Mouse (Mus musculus) gastrocnemius, postnatal 4 days (tissue): ENCODE data around the gene Slc22a14. TPM values are rescaled to one million over a fixed set of nuclear protein-coding genes. Genes with fewer than 3 reads are reported as not detected.

ENCODE experiments used
- DNase-seq, 2 experiments: peaks; one replicate each; pipeline ENCODE4 v3.0.0; 2021 to 2022; ENCODE audit warnings: low spot score in 2 of 2, mixed read lengths in 2 of 2
- total RNA-seq, 2 experiments: library from RNA; stranded (reverse); gene quantifications; 2 replicates each; pipeline ENCODE4 v1.2.3; 2021

Gene Slc22a14
- total RNA-seq, 2 experiments from 2014 or later: not detected

DNA sequence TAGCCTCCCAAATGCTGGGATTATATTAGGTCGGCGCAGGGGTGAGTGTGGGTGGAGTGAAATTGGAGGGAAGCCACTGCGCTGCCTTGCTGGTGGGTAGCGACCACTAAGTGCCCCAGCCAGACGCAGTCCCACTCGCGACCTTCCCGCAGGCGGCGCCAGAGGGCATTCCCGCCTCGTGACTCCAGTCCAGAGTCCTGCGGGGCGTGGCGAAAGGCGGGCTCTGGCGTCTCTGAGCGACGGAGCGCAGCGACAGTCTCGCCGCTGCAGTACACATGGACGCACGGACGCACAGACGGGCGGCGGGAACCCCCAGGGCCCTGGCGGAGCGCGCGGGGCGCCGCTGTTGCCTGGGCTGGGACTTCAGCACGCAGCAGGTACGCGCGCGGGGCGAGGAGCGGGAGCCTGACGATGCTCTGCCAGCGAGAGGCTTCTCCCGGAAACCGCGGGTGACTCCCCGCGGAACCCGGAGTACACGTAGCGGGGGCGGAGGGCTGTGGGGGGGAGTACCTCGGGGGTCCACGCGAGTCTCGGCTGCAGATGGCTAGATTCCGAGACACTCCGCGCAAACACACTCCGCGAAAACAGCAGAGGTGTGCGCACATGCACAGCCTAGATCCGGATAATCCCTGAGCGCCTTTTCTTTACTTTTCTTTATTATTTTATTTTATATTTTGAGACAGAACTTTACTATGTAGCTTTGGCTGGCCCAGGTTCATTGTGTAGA, 7.9 kb downstream of the Slc22a14 start, which contains the start of gene Xylb:
Gene Xylb (plus strand): TSS at position 51 of the 727 bp plus-strand sequence.
- DNase-seq: peak; percentile 87 to 92

DNA sequence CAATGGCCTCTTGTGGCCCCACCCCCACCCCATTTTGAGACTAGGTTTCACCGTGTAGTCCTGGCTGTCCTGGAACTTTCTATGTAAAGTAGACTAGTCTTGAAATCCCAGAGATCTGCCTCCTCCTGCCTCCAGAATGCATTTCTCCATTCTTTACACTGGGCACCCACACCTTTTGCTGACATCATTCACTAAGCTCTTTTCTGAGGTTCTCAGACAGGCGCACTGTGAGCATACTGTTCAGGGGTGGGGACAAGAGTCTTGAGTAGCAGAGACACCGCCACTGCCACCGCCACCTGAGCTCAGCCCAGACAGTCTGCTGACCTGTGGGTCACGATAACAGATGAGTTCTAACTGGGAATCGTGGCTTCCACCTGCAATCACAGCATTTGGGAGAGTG, 9.4 kb downstream of the Slc22a14 start:
- DNase-seq: no peak

DNA sequence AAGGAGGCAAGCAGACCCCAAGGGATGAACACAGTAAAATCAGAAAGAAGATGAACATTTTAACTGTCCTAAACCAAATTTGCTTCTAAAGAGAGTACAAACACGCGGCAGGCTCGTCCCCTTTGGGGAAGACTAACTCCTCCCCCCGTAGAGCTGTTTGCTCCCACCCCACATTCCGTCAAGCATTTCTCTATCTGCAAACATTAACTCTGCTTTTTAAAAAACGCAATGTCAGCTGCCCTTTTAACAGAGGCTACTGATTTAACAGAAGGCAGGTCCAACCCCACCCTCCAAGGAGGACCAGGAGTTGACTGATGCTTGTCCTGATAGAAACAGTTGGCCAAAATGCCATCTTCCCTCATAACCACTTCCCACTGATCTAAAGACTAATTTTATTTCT, 11.4 kb downstream of the Slc22a14 start:
- DNase-seq: no peak

DNA sequence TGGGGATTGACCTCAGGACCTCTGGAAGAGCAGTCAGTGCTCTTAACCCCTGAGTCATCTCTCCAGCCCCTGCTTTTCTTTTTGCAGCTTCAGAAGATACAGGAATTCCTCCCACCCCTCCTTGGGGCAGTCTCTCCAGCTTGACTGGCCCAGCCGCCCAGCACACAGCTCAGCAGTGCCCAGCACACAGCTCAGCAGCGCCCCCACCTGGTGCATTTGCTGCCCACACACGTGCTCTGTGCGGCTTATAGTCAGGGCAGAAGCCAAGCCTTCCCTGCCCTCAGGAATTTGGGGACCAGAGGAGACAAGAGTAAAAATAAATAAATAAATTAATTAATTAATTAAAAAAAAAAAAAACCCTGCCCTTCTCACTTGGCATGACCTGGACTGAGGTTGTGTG, 13.3 kb downstream of the Slc22a14 start:
- peak; percentile 69 to 83 for DNase-seq

DNA sequence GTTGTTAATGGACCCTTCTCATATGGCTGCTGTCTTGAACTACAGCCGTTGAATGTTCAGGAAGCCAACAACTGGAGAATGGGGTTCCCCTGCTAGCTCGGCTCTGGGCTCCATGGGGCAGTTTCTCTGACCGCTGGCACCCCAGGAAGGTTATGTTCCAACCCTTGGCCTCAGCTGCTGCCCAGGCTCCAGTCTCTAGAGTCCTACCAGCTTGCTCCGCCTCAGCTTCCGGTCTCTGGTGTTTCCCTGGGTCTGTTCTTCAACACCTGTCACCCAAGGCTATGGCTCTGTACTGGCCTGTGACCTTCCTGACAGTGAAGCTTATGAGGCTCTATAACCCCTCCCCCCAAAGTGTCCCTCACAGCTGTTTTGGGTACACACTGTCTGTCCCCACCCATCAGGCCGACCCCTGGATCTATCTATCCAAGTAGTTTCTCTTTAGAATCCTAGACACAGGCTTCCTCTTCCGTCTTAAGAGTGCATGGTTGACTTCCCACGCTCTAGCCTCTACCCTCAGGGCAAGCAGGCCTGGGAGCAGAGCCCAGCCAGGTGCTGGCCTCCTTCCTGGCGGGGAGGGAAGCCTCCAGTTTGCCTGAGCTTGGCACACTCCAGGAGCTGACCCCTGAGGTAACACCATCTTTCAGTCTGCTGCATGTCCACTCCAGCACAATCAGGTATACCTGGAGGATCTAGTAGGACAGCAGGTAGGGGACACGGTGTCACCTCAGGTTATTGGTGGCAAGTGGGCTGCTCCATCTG, 14.2 kb downstream of the Slc22a14 start:
- no peak for DNase-seq

DNA sequence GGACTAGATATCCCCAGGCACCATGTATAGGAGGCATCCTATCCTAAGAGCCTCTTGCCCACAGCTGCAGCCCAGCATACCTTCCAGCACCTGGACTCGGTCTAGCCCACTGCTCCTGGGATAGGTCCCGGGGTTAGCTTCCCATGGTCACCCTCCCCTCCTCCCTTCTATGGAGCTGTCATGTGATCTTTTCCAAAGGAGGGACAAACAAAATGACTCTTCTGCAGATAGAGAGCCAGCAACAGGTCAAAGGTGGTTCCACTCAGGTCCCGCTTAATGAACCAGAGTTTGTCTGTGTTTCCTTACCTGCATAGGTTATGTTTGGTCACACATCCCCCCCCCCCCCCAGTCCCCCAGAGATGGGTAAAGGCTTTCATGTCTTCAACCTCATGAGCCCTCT, 14.8 kb downstream of the Slc22a14 start:
- DNase-seq: no peak

DNA sequence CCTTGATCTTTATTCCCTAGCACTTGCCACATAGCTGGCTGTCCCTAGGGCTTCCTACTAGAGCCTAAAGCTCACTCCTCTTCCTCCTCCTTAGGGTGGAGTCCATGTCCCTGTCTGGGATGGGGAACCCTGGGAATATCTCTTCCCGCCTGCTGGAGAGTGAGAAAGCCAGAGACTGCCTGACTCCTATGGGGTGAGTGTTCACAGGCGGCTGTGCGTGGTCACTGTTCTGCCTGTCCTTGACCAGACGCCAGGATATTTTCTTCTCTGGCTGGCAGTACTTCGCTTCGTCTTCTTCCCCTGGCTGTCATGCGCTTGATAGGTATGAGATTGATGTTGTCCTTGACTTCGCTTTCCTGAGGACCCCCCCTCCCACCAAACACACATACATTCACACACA, 19.0 kb downstream of the Slc22a14 start:
- no peak for DNase-seq

DNA sequence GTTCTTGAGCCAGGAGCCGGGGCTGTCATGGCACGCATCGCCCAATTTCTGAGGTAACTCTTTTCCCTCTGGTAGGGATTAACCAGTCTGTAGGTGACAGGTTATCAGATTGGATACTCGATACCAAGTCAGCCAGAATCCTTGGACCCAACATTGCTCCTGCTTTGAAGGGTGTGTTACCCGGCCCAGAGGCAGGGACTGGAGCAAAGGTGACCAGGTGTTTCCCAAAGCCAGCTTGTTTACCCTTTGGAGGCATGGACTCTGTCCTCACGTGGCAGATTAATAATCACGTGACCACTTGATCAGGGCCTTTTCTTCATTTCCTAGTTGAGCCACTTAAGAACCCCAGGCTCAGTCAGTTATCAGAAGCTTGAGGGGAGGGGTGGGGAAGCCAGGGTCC, 22.6 kb downstream of the Slc22a14 start:
- DNase-seq: no peak

DNA sequence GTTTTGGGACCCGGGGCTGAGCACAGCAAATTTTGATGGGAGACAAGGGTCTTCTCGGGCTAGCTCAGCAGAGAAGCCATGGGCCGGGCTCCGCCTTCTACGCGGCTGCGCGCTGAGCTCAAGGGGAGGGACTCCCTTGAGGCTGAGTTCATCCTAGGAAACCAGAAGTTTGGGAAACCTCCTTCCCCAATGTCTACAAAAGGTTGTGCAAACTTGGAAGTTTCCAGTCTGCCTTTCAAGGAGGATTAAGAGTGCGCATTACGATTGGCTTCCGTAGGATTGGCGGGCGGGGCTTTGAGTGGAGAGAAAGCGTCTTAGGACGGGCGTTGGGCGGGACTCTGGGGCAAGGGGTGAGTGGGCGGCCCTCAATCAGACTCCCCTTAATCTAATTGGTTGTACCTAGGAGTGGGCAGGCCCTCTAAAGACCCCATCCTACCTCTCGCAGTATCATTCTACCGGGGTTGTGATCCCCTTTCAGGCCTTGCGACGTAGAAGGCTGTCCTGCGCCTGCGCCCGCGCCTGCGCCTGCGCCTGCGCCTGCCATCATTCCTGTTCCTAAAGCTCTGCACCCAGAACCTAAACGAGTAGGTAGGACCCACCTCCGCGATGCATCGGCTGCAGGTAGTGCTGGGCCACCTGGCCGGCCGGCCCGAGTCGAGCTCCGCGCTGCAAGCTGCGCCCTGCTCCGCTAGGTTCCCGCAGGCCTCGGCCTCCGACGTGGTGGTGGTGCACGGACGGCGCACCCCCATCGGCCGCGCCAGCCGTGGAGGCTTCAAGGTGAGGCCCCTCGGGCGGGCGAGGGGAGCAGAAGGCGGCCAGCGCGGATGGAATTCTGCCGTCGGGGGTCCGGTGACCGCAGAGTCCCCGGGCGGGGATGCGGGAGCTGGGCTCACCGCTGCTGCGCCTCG, 24.2 kb downstream of the Slc22a14 start, which contains the start of gene Myd88:
Gene Myd88 (minus strand): TSS at position 503 of the 908 bp plus-strand sequence.
- peak; percentile 79 to 95 for DNase-seq

DNA sequence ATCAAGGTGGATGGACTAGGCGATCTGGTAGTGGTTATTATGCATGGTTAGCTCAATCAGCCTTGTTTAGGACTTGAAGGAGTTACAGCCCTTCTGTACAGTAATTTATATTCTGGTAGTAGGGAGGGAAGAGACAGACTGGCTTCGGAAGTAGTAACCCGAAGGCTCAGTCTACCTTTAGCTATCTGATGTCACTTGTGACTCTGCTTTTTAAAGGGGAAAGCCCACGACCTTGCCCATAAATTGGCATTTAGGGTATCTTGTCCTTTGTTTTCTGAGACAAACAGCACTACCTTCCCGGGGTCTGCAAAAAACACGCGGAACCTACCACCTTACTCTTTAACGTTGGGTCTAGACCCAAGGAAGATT, 25.2 kb downstream of the Slc22a14 start:
- no peak for DNase-seq

DNA sequence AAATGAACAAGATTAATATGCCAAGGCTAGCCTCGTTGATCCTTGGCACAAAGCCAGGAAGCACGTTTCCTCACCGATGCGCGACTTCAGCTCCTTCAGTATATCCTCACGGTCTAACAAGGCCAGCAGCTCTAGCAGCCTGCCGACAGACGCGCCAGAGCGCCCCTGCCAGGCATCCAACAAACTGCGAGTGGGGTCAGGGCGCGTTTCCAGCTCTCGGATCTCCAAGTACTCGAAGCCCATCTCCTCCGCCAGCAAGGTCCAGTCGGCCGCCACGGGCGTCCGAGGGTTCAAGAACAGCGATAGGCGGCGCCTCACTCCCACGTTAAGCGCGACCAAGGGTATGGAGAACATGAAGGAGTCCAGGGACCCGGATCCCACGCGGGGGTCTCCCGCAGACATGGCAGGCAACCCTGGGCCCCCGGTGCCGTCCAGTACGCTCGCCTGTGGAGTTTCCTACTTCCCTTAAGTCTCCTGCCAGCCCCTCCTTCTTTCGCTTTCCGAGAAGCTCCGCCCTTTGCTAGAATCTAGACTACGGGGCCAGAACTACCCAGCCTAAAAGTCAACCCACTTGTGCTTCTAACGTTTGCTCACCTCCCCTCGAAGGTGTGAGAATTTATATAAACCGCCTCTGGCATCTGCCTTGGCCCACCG, 25.7 kb downstream of the Slc22a14 start, which contains the start of gene Acaa1a:
Gene Acaa1a (plus strand): TSS at position 119 of the 654 bp plus-strand sequence.
- peak; percentile 46 to 74 for DNase-seq

DNA sequence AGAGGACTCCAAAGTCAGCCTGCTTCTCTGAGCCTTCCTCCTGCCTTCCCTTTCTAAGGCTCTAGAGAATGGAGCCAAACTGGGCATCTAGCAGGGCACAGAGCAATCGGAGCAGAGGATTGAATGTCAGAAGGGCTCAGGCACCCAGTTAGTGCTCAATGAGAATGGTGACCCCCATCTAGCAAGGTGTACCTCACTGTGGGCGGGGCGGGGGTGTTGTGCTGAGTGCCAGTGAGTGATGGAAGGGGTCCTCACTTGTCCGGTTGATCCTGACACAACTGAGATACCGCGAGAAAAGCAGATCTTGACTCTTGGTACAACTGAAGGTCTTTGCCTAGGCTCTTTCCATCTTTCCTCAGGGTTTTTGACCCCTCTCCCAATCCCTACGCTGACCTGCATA, 26.2 kb downstream of the Slc22a14 start:
- DNase-seq: no peak

DNA sequence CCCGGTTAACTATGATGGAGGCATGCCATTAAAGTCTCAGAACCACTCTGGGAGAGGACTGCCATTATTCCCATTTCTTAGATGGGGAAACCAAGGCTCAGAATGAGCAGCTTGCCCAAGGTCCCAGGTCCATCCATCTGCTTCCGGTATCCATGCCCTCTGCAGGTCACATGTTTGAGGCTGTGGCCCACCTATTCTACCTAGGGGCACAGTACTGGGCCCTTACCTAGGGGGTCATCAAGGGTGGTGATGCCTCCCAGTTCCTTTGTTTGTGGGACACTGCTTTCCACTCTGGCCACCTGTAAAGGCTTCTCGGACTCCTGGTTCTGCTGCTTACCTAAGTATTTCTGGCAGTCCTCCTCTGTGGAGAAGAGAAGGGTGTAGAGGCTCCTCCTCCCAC, 27.0 kb downstream of the Slc22a14 start:
- no peak for DNase-seq

DNA sequence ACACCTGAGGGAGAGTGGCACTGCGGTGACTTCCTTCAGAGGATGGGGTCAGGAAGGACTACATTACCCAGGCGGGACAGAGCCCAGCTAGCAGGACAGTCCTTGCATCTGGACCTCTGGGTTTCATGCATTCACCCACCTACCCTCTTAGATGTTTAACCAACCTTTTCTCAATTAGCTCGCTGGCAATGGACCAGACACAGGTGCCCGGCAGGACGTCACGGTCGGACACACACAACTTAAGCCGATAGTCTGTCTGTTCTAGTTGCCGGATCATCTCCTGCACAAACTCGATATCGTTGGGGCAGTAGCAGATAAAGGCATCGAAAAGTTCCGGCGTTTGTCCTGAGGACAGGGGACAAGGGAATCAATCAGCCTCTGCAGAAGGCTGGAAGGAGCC, 27.5 kb downstream of the Slc22a14 start:
- no peak for DNase-seq

DNA sequence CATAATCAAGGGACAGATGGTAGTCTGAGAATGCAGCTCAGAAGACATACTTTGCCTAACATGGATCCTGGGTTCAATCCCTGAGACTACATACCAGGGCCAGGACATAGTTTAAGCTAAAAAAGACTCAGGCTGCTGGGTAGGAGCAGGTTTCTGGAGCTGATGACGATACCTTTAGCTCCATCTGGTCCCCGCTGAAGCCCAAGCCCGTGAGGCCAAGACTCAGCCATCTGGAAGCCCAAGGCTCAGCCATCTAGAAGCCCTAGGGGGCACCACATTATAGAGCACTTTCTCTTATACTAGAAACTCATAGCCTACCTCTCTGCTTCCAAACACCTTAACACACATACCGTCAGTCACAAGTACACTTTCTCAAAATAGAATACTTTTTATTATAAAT, 29.8 kb downstream of the Slc22a14 start:
- no peak for DNase-seq

DNA sequence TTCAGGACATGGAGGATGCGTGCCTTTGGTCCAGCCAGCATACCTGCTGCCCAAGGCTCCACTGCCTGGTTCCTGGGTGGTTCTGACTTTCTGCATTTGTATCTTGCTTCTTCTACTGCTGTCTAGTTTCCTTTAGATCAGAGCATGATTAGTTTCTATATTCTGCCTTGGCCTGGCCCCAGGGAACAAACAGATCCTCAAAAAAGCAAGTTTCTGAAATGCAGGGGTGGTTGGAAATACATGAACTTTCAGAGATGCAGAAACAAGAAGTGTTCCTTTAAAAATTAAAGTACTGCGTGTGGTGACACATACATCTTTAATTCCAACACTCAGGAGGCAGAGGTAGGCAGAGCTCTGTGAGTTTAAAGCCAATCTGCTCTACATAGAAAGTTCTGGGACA, 30.5 kb downstream of the Slc22a14 start:
- DNase-seq: no peak

DNA sequence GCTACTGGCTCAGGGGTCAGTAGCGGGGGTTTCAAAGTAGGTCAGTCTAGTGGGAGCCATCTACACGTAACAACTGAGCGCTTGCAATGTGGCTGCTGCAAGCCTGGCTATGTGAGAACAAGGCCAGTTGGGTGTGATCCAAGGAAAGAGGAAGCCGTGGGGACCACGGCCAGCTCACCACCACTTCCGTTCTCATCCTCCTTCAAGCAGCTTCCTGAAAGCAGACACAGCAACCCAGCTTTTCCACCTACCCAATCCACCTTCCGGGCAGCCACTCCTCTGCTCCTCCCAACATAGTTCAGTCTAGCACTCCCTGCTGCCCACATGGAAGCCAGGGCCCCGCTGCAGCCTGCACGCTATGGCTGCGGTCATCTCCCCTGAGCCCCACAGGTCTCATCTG, 31.0 kb downstream of the Slc22a14 start:
- DNase-seq: peak in 1 of 2 experiments; percentile 41

DNA sequence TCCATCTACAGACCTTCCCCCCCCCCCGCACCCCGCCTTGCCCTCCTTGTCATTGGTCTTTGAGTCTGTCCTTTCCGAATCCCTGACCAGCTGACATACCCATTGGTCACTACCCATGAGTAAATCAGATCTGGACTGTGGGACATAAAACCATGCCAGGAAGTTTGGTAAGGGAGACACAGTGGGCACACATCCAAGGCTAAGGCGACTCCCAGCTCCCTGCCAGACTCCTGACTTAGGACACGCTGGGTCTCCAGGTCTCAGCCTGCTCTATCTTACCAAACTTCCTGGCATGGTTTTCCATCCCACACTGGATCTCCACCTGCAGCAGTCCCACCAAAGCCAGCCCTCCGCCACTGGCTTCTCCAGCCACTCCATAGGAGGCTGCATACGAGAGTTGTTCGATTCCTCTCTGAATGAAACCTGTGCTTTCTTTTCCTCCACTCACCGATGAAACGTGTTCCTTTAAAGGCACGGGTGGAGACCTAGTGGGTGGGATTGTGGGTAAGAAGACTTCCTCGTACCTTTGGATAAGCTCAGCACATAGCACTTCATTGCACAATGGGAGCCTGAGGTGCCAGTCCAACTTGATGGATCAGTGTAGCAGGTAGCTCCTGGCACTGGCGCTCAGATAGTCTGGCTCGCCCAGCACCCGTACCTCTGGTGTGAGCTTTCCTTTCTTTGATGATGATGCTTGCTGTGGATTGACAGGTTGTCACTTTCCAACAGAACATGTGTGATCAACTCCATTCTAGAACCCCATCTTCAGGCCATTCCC, 35.0 kb downstream of the Slc22a14 start:
- DNase-seq: no peak

DNA sequence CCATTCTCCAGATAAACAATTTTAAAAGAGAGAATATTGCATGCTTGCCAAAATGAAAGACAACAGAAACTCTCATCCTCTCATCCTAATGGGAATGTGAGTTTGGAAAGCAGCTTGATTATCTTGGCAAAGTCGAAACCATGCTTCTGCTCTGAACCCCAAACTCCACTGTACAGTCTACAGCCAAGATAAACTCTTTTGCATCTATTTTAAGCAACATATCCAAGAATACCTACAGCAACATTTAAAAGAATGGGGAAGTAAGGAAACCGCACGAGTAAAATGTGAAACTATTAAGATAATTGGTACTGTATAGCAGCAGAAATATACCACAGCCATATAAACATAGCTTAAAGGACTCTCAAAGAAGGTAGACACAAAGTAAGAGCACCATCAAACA, 36.9 kb downstream of the Slc22a14 start:
- DNase-seq: no peak

DNA sequence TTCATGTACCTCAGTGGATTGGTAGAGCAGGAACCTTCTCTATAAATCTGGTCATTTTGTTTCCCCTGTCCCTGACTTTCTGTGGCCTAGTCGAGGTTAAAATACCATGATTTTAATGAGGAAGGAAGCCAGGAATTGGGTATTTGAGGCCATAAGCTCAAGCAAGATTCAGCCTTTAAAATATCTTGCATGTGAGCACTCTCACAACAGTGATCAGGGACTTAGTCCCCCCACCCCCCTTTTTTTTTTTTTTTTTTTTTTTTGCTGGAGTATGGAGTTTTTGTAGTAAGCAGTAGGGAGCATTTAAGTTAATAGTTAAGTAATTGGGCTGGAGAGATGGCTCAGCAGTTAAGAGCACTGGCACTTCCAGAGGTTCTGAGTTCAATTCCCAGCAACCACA, 41.2 kb downstream of the Slc22a14 start:
- DNase-seq: no peak
